Mouse (Mus musculus): ENCODE data around the gene Ssbp4.

GRCm38 (mm10) chr8:70607603-70607897 is 1.1 kb downstream of the Ssbp4 start:
- TF ChIP-seq GATA1 (IDR thresholded peaks at IDR 0.05; ENCODE audit: borderline replicate concordance, low read length): no peak
- no peak for TF ChIP-seq FLI1 (IDR thresholded peaks at IDR 0.05; ENCODE audit: low read length)
